Mouse (Mus musculus): ENCODE results near the gene Cyb5r1. TPM values are rescaled to one million over a fixed set of nuclear protein-coding genes. Genes with fewer than 3 reads are reported as not detected.

Cyb5r1 gene
- 26.1 and 26.7 TPM in 2 replicates for polyA plus RNA-seq (2014; fragmentation: Nextera tagmentation; extraction: Ambion mirVana)

GRCm38 (mm10) chr1:134405509-134406413 lies at the start of gene Cyb5r1:
Gene Cyb5r1, plus strand, starts transcription at chr1:134405559.
- no peaks in the 10 kb centered on the region for H3K27me3 ChIP-seq (ENCODE audit: control insufficient read depth, insufficient read depth, low read length)
- WGBS = 2% methylated on average over 43 of the region's 43 CpGs
- 0 out of 2 replicates have a peak, but pooled peaks cover 2% of the 10 kb centered on the region for H3K36me3 ChIP-seq (ENCODE audit: control insufficient read depth, insufficient read depth, low read length)
- peak; percentile 87 for DNase-seq (ENCODE audit: low spot score)
- ATAC-seq (ENCODE audit: low FRiP score) = peak; percentile 96
- H3K4me3 ChIP-seq (ENCODE audit: low read depth, low read length) = peak within 1 kb of the TSS; percentile 76
- no peaks in the 10 kb centered on the region for H3K9me3 ChIP-seq (ENCODE audit: control insufficient read depth, low read length)
- H3K4me2 ChIP-seq (replicated peaks; ENCODE audit: low read depth, low read length) = peak within 1 kb of the TSS; percentile 87
- no peaks in the 10 kb centered on the region; the same call in 1 of the 2 replicates for H3K4me1 ChIP-seq (replicated peaks; ENCODE audit: control insufficient read depth, insufficient read depth, low read length)
- peak within 1 kb of the TSS; percentile 75 for H3K9ac ChIP-seq (ENCODE audit: low read depth, low read length)
- H3K27ac ChIP-seq (ENCODE audit: low read depth, low read length) = no peak within 1 kb of the TSS

GRCm38 (mm10) chr1:134357461-134357860 lies 47.9 kb upstream of the Cyb5r1 start:
- peaks cover 10% of the 10 kb centered on the region for H3K36me3 ChIP-seq (ENCODE audit: control insufficient read depth, insufficient read depth, low read length)
- no peak for ATAC-seq (ENCODE audit: low FRiP score)

GRCm38 (mm10) chr1:134360656-134361055 lies 44.7 kb upstream of the Cyb5r1 start:
- no peaks in the 10 kb centered on the region for H3K4me1 ChIP-seq (replicated peaks; ENCODE audit: control insufficient read depth, insufficient read depth, low read length)
- DNase-seq (ENCODE audit: low spot score) (no peak), ATAC-seq (ENCODE audit: low FRiP score) (no peak)
- peak overlapping the region; percentile 74 for H3K4me2 ChIP-seq (replicated peaks; ENCODE audit: low read depth, low read length)
- H3K9me3 ChIP-seq (ENCODE audit: control insufficient read depth, low read length) = no peaks in the 10 kb centered on the region
- WGBS = 89% methylated on average over 7 of the region's 7 CpGs
- H3K4me3 ChIP-seq (ENCODE audit: low read depth, low read length) = peak overlapping the region; percentile 86
- no peaks in the 10 kb centered on the region for H3K27me3 ChIP-seq (ENCODE audit: control insufficient read depth, insufficient read depth, low read length)
- H3K27ac ChIP-seq (ENCODE audit: low read depth, low read length) = no peak overlapping the region
- H3K9ac ChIP-seq (ENCODE audit: low read depth, low read length) = peak overlapping the region; percentile 92
- H3K36me3 ChIP-seq (ENCODE audit: control insufficient read depth, insufficient read depth, low read length) = peaks cover 8% of the 10 kb centered on the region; the same call in 1 of the 2 replicates

More at GRCm38 (mm10) chr1:134357461-134357860, 47.9 kb upstream of the Cyb5r1 start:
- Histone ChIP-seq H3K4me1 (replicated peaks; ENCODE audit: control insufficient read depth, insufficient read depth, low read length) (no peaks in the 10 kb centered on the region), H3K9me3 (ENCODE audit: control insufficient read depth, low read length) (no peaks in the 10 kb centered on the region), H3K4me3 (ENCODE audit: low read depth, low read length) (no peak overlapping the region), H3K4me2 (replicated peaks; ENCODE audit: low read depth, low read length) (no peak overlapping the region), H3K27ac (ENCODE audit: low read depth, low read length) (no peak overlapping the region), H3K9ac (ENCODE audit: low read depth, low read length) (no peak overlapping the region), H3K27me3 (ENCODE audit: control insufficient read depth, insufficient read depth, low read length) (no peaks in the 10 kb centered on the region)
- no peak for DNase-seq (ENCODE audit: low spot score)
- 81% methylated on average over 4 of the region's 4 CpGs for WGBS

- Histone ChIP-seq H3K9ac (ENCODE audit: low read depth, low read length) (peak overlapping the region; percentile 92), H3K36me3 (ENCODE audit: control insufficient read depth, insufficient read depth, low read length) (peaks cover 4% of the 10 kb centered on the region; the same call in 1 of the 2 replicates), H3K27me3 (ENCODE audit: control insufficient read depth, insufficient read depth, low read length) (no peaks in the 10 kb centered on the region), H3K27ac (ENCODE audit: low read depth, low read length) (peak overlapping the region; percentile 73), H3K4me3 (ENCODE audit: low read depth, low read length) (peak overlapping the region; percentile 86), H3K4me2 (replicated peaks; ENCODE audit: low read depth, low read length) (peak overlapping the region; percentile 74), H3K4me1 (replicated peaks; ENCODE audit: control insufficient read depth, insufficient read depth, low read length) (no peaks in the 10 kb centered on the region), H3K9me3 (ENCODE audit: control insufficient read depth, low read length) (no peaks in the 10 kb centered on the region)
- peak; percentile 90 for ATAC-seq (ENCODE audit: low FRiP score)
- no peak for DNase-seq (ENCODE audit: low spot score)
- WGBS = 2% methylated on average over 22 of the region's 44 CpGs
These were observed 44.0 kb upstream of the Cyb5r1 start for GRCm38 (mm10) chr1:134361195-134361856.

- Histone ChIP-seq H3K4me3 (ENCODE audit: low read depth, low read length) (peak within 1 kb of the TSS; percentile 86), H3K4me2 (replicated peaks; ENCODE audit: low read depth, low read length) (peak within 1 kb of the TSS; percentile 74), H3K9ac (ENCODE audit: low read depth, low read length) (peak within 1 kb of the TSS; percentile 92), H3K4me1 (replicated peaks; ENCODE audit: control insufficient read depth, insufficient read depth, low read length) (no peaks in the 10 kb centered on the region), H3K27ac (ENCODE audit: low read depth, low read length) (peak within 1 kb of the TSS; percentile 73), H3K9me3 (ENCODE audit: control insufficient read depth, low read length) (no peaks in the 10 kb centered on the region), H3K36me3 (ENCODE audit: control insufficient read depth, insufficient read depth, low read length) (0 out of 2 replicates have a peak, but pooled peaks cover 4% of the 10 kb centered on the region), H3K27me3 (ENCODE audit: control insufficient read depth, insufficient read depth, low read length) (no peaks in the 10 kb centered on the region)
- peak; percentile 97 for ATAC-seq (ENCODE audit: low FRiP score)
- DNase-seq (ENCODE audit: low spot score) = peak; percentile 97
- 4% methylated on average over 26 of the region's 38 CpGs for WGBS
These were observed 43.5 kb upstream of the Cyb5r1 start, which contains the start of gene Tmem183a for GRCm38 (mm10) chr1:134361857-134362212. Gene Tmem183a, minus strand, starts transcription at chr1:134361979.

- H3K27ac ChIP-seq (ENCODE audit: low read depth, low read length) = no peak overlapping the region
- no peak overlapping the region for H3K4me3 ChIP-seq (ENCODE audit: low read depth, low read length)
- no peak overlapping the region for H3K4me2 ChIP-seq (replicated peaks; ENCODE audit: low read depth, low read length)
- 82% methylated on average over 4 of the region's 4 CpGs for WGBS
- no peaks in the 10 kb centered on the region for H3K27me3 ChIP-seq (ENCODE audit: control insufficient read depth, insufficient read depth, low read length)
- no peak overlapping the region for H3K9ac ChIP-seq (ENCODE audit: low read depth, low read length)
- DNase-seq (ENCODE audit: low spot score) (no peak), ATAC-seq (ENCODE audit: low FRiP score) (no peak)
- 0 out of 2 replicates have a peak, but pooled peaks cover 4% of the 10 kb centered on the region for H3K36me3 ChIP-seq (ENCODE audit: control insufficient read depth, insufficient read depth, low read length)
- no peaks in the 10 kb centered on the region for H3K4me1 ChIP-seq (replicated peaks; ENCODE audit: control insufficient read depth, insufficient read depth, low read length)
- no peaks in the 10 kb centered on the region for H3K9me3 ChIP-seq (ENCODE audit: control insufficient read depth, low read length)
These were observed 42.2 kb upstream of the Cyb5r1 start for GRCm38 (mm10) chr1:134363194-134363593.

- ATAC-seq (ENCODE audit: low FRiP score) (no peak), DNase-seq (ENCODE audit: low spot score) (no peak)
- Histone ChIP-seq H3K27ac (ENCODE audit: low read depth, low read length) (no peak overlapping the region), H3K4me3 (ENCODE audit: low read depth, low read length) (no peak overlapping the region), H3K9me3 (ENCODE audit: control insufficient read depth, low read length) (no peaks in the 10 kb centered on the region), H3K4me2 (replicated peaks; ENCODE audit: low read depth, low read length) (no peak overlapping the region), H3K4me1 (replicated peaks; ENCODE audit: control insufficient read depth, insufficient read depth, low read length) (no peaks in the 10 kb centered on the region), H3K27me3 (ENCODE audit: control insufficient read depth, insufficient read depth, low read length) (no peaks in the 10 kb centered on the region), H3K36me3 (ENCODE audit: control insufficient read depth, insufficient read depth, low read length) (no peaks in the 10 kb centered on the region), H3K9ac (ENCODE audit: low read depth, low read length) (no peak overlapping the region)
- 68% methylated on average over 5 of the region's 5 CpGs for WGBS
These were observed 39.9 kb upstream of the Cyb5r1 start for GRCm38 (mm10) chr1:134365491-134365890.

GRCm38 (mm10) chr1:134368777-134369337 lies 36.5 kb upstream of the Cyb5r1 start:
- peak; percentile 53 for DNase-seq (ENCODE audit: low spot score)
- Histone ChIP-seq H3K27me3 (ENCODE audit: control insufficient read depth, insufficient read depth, low read length) (no peaks in the 10 kb centered on the region), H3K9ac (ENCODE audit: low read depth, low read length) (no peak overlapping the region), H3K4me1 (replicated peaks; ENCODE audit: control insufficient read depth, insufficient read depth, low read length) (no peaks in the 10 kb centered on the region), H3K9me3 (ENCODE audit: control insufficient read depth, low read length) (no peaks in the 10 kb centered on the region), H3K27ac (ENCODE audit: low read depth, low read length) (no peak overlapping the region), H3K36me3 (ENCODE audit: control insufficient read depth, insufficient read depth, low read length) (no peaks in the 10 kb centered on the region), H3K4me3 (ENCODE audit: low read depth, low read length) (no peak overlapping the region), H3K4me2 (replicated peaks; ENCODE audit: low read depth, low read length) (no peak overlapping the region)
- WGBS = 55% methylated on average over 9 of the region's 9 CpGs
- no peak for ATAC-seq (ENCODE audit: low FRiP score)
